In genomic region chr2:130273732-130274131, GRCm38 (mm10) we compare ENCODE assay signal across 7 mouse cellular contexts. TPM values are rescaled to one million over a fixed set of nuclear protein-coding genes. Genes with fewer than 3 reads are reported as not detected.
A peak's percentile ranks its signal among the peaks of the same experiment; 100 is the strongest.
DNase-seq lines count a peak whose midpoint lies in the region; ATAC-seq lines count a peak whose summit lies in the region.

No protein-coding gene starts in this region.

- WGBS in lung, embryonic 15.5 days = 1% methylated on average over 14 of the region's 14 CpGs
- WGBS in embryonic facial prominence, embryonic 11.5 days = under 1% methylated on average over 14 of the region's 14 CpGs
- WGBS in hindbrain, embryonic 16.5 days = 1% methylated on average over 14 of the region's 14 CpGs

- H3K9ac ChIP-seq in lung, embryonic 15.5 days = peak overlapping the region; percentile 64
- H3K9ac ChIP-seq in embryonic facial prominence, embryonic 11.5 days (replicated peaks; ENCODE audit: low read length) = peak overlapping the region; percentile 91
- H3K9ac ChIP-seq in hindbrain, embryonic 16.5 days (ENCODE audit: low read depth, low read length) = peak overlapping the region; percentile 76

- DNase-seq in lung, postnatal 10 days = no peak
- DNase-seq in embryonic facial prominence, embryonic 11.5 days (ENCODE audit: low spot score) = peak; percentile 24
- DNase-seq in spleen, adult 12 weeks (ENCODE audit: low spot score) = no peak
- DNase-seq in left cerebral cortex, adult 8-10 months (ENCODE audit: low spot score in 2 of 2) = no peak

- no peaks in the 10 kb centered on the region for H3K9me3 ChIP-seq in lung, embryonic 15.5 days
- H3K9me3 ChIP-seq in embryonic facial prominence, embryonic 11.5 days (replicated peaks; ENCODE audit: control insufficient read depth, low read length) = no peaks in the 10 kb centered on the region
- H3K9me3 ChIP-seq in hindbrain, embryonic 16.5 days (ENCODE audit: control insufficient read depth, low read length) = no peaks in the 10 kb centered on the region

- H3K27ac ChIP-seq in lung, embryonic 15.5 days = peak overlapping the region; percentile 60
- H3K27ac ChIP-seq in embryonic facial prominence, embryonic 11.5 days (replicated peaks; ENCODE audit: low read depth, low read length) = peak overlapping the region; percentile 63; the same call in 1 of the 2 replicates
- H3K27ac ChIP-seq in hindbrain, embryonic 16.5 days (ENCODE audit: low read depth, low read length) = peak overlapping the region; percentile 85

- H3K4me1 ChIP-seq in lung, embryonic 15.5 days = peaks cover 26% of the 10 kb centered on the region
- H3K4me1 ChIP-seq in embryonic facial prominence, embryonic 11.5 days (ENCODE audit: control insufficient read depth, insufficient read depth, low read length) = no peaks in the 10 kb centered on the region
- peaks cover 11% of the 10 kb centered on the region for H3K4me1 ChIP-seq in hindbrain, embryonic 16.5 days (ENCODE audit: control insufficient read depth, insufficient read depth, low read depth, low read length)

- peaks cover 34% of the 10 kb centered on the region for H3K36me3 ChIP-seq in lung, embryonic 15.5 days
- H3K36me3 ChIP-seq in embryonic facial prominence, embryonic 11.5 days (replicated peaks; ENCODE audit: control insufficient read depth, insufficient read depth, low read depth, low read length) = peaks cover 9% of the 10 kb centered on the region
- H3K36me3 ChIP-seq in hindbrain, embryonic 16.5 days (ENCODE audit: control insufficient read depth, insufficient read depth, low read length) = peaks cover 29% of the 10 kb centered on the region

- peak overlapping the region; percentile 73 for H3K4me2 ChIP-seq in lung, embryonic 15.5 days
- H3K4me2 ChIP-seq in embryonic facial prominence, embryonic 11.5 days (ENCODE audit: low read depth, low read length) = peak overlapping the region; percentile 77
- H3K4me2 ChIP-seq in hindbrain, embryonic 16.5 days (ENCODE audit: low read length) = peak overlapping the region; percentile 94

- no peaks in the 10 kb centered on the region for H3K27me3 ChIP-seq in lung, embryonic 15.5 days
- H3K27me3 ChIP-seq in embryonic facial prominence, embryonic 11.5 days (ENCODE audit: control insufficient read depth, insufficient read depth, low read length) = no peaks in the 10 kb centered on the region
- H3K27me3 ChIP-seq in hindbrain, embryonic 16.5 days (replicated peaks; ENCODE audit: control insufficient read depth, insufficient read depth, low read length) = no peaks in the 10 kb centered on the region

- peak overlapping the region; percentile 92 for H3K4me3 ChIP-seq in lung, embryonic 15.5 days
- peak overlapping the region; percentile 85 for H3K4me3 ChIP-seq in embryonic facial prominence, embryonic 11.5 days (ENCODE audit: low read depth, low read length)
- peak overlapping the region; percentile 90 for H3K4me3 ChIP-seq in hindbrain, embryonic 16.5 days (ENCODE audit: low read length)

- ATAC-seq in lung, embryonic 15.5 days (ENCODE audit: borderline replicate concordance, extremely low read depth, low FRiP score, low TSS enrichment) = peak; percentile 19; the same call in 1 of the 2 replicates
- ATAC-seq in embryonic facial prominence, embryonic 11.5 days (replicated peaks; ENCODE audit: insufficient number of reproducible peaks, low FRiP score, low TSS enrichment, low read depth) = no peak; the same call in 1 of the 2 replicates
- ATAC-seq in hindbrain, embryonic 16.5 days = no peak; the same call in 1 of the 2 replicates
- peak; percentile 5; the same call in 1 of the 2 replicates for ATAC-seq in megakaryocyte progenitor cell, adult 5-6 weeks (replicated peaks; ENCODE audit: poor library complexity)

RNA-seq across cellular contexts. Expression of gene Nop56, which starts 0.5 kb away (rescaled TPM):
- polyA plus RNA-seq in lung, embryonic 15.5 days (2015; fragmentation: Nextera tagmentation; extraction: Ambion mirVana) = 262 and 272 TPM in 2 replicates
- polyA plus RNA-seq in embryonic facial prominence, embryonic 11.5 days (2014; fragmentation: Nextera tagmentation; extraction: Ambion mirVana) = 356 and 411 TPM in 2 replicates
- 241 and 259 TPM in 2 replicates for polyA plus RNA-seq in hindbrain, embryonic 16.5 days (2015; fragmentation: Nextera tagmentation; extraction: Ambion mirVana)
- total RNA-seq in megakaryocyte progenitor cell, adult 5-6 weeks (2015) = 433 and 507 TPM in 2 replicates
- total RNA-seq in megakaryocyte progenitor cell, adult 5-6 weeks (2017) = 455 and 508 TPM in 2 replicates
- 100 to 1,000 TPM; 110 to 128 (median 116) TPM for total RNA-seq in left cerebral cortex, adult 8-10 months (2022)

RNA-seq across cellular contexts. Expression of gene Idh3b, which starts 10.6 kb away (rescaled TPM):
- 150 and 158 TPM in 2 replicates for polyA plus RNA-seq in lung, embryonic 15.5 days (2015; fragmentation: Nextera tagmentation; extraction: Ambion mirVana)
- polyA plus RNA-seq in embryonic facial prominence, embryonic 11.5 days (2014; fragmentation: Nextera tagmentation; extraction: Ambion mirVana) = 145 and 160 TPM in 2 replicates
- polyA plus RNA-seq in hindbrain, embryonic 16.5 days (2015; fragmentation: Nextera tagmentation; extraction: Ambion mirVana) = 201 and 222 TPM in 2 replicates
- 160 and 172 TPM in 2 replicates for total RNA-seq in megakaryocyte progenitor cell, adult 5-6 weeks (2015)
- 108 and 165 TPM in 2 replicates for total RNA-seq in megakaryocyte progenitor cell, adult 5-6 weeks (2017)
- 100 to 1,000 TPM; 288 to 312 (median 295) TPM for total RNA-seq in left cerebral cortex, adult 8-10 months (2022)

RNA-seq across cellular contexts. Expression of gene Ebf4, which starts 21.2 kb away (rescaled TPM):
- polyA plus RNA-seq in lung, embryonic 15.5 days (2015; fragmentation: Nextera tagmentation; extraction: Ambion mirVana) = 1.6 TPM in 2 replicates
- 1.3 and 1.4 TPM in 2 replicates for polyA plus RNA-seq in embryonic facial prominence, embryonic 11.5 days (2014; fragmentation: Nextera tagmentation; extraction: Ambion mirVana)
- 3.6 and 4.1 TPM in 2 replicates for polyA plus RNA-seq in hindbrain, embryonic 16.5 days (2015; fragmentation: Nextera tagmentation; extraction: Ambion mirVana)
- not detected in 2 replicates for total RNA-seq in megakaryocyte progenitor cell, adult 5-6 weeks (2015)
- total RNA-seq in megakaryocyte progenitor cell, adult 5-6 weeks (2017) = not detected in 2 replicates
- 1 to 10 TPM; 7.7 to 9.1 (median 8.5) TPM for total RNA-seq in left cerebral cortex, adult 8-10 months (2022)

Comparison
In these comparisons a context has a peak if more than half of its experiments do, and no peak if none do; other contexts are left out.
1. ATAC-seq: peak in lung, embryonic 15.5 days (single experiment) and megakaryocyte progenitor cell, adult 5-6 weeks (single experiment); none in embryonic facial prominence, embryonic 11.5 days (single experiment) and hindbrain, embryonic 16.5 days (single experiment).
2. Peak in every context shown above with its lines, with median percentiles within 50 percentile points of each other: H3K27ac ChIP-seq, H3K4me2 ChIP-seq, H3K4me3 ChIP-seq and H3K9ac ChIP-seq.